Mouse (Mus musculus): ENCODE measurements at regions not wholly inside any gene's neighbourhood (a gene's known extent, or its start where the extent isn't known, plus 50 kb on each side); places are given as distances from the start of the nearest gene placed in this dataset.

- 66% methylated on average over 3 of the region's 3 CpGs for WGBS
- no peak overlapping the region for H3K27ac ChIP-seq (replicated peaks in 1 of 2; ENCODE audit: control insufficient read depth in 1 of 2, insufficient read depth in 1 of 2, low read depth in 2 of 2, low read length in 2 of 2)
Observed at GRCm38 (mm10) chr3:14952169-14952729, 66.2 kb downstream of the Car2 start.

GRCm38 (mm10) chr3:14952951-14953350 lies 66.9 kb downstream of the Car2 start:
- H3K36me3 ChIP-seq (ENCODE audit: control insufficient read depth, insufficient read depth, low read length) = no peaks in the 10 kb centered on the region
- H3K27ac ChIP-seq (replicated peaks in 1 of 2; ENCODE audit: control insufficient read depth in 1 of 2, insufficient read depth in 1 of 2, low read depth in 2 of 2, low read length in 2 of 2) = no peak overlapping the region
- no peaks in the 10 kb centered on the region for H3K27me3 ChIP-seq (ENCODE audit: control insufficient read depth, insufficient read depth, low read length)
- H3K9me3 ChIP-seq (ENCODE audit: control insufficient read depth, low read length) = no peaks in the 10 kb centered on the region
- no peak overlapping the region for H3K4me3 ChIP-seq (ENCODE audit: control insufficient read depth in 1 of 2, insufficient read depth in 1 of 2, low read depth in 1 of 2, low read length in 2 of 2)
- no peak overlapping the region for H3K4me2 ChIP-seq (ENCODE audit: low read length)
- no peak overlapping the region for H3K9ac ChIP-seq (ENCODE audit: low read length)
- no peaks in the 10 kb centered on the region for H3K4me1 ChIP-seq (ENCODE audit: control insufficient read depth in 2 of 2, insufficient read depth in 2 of 2, low read length in 2 of 2)
- 33% methylated on average over 3 of the region's 3 CpGs for WGBS
- ATAC-seq (ENCODE audit: insufficient number of reproducible peaks, insufficient read depth, low FRiP score, low read depth) = no peak

More at GRCm38 (mm10) chr3:14952169-14952729, 66.2 kb downstream of the Car2 start:
- Histone ChIP-seq H3K4me1 (ENCODE audit: control insufficient read depth in 2 of 2, insufficient read depth in 2 of 2, low read length in 2 of 2) (no peaks in the 10 kb centered on the region), H3K4me3 (ENCODE audit: control insufficient read depth in 1 of 2, insufficient read depth in 1 of 2, low read depth in 1 of 2, low read length in 2 of 2) (no peak overlapping the region), H3K9me3 (ENCODE audit: control insufficient read depth, low read length) (no peaks in the 10 kb centered on the region), H3K9ac (ENCODE audit: low read length) (no peak overlapping the region), H3K4me2 (ENCODE audit: low read length) (no peak overlapping the region), H3K27me3 (ENCODE audit: control insufficient read depth, insufficient read depth, low read length) (no peaks in the 10 kb centered on the region), H3K36me3 (ENCODE audit: control insufficient read depth, insufficient read depth, low read length) (no peaks in the 10 kb centered on the region)
- ATAC-seq (ENCODE audit: insufficient number of reproducible peaks, insufficient read depth, low FRiP score, low read depth) = no peak

DNA sequence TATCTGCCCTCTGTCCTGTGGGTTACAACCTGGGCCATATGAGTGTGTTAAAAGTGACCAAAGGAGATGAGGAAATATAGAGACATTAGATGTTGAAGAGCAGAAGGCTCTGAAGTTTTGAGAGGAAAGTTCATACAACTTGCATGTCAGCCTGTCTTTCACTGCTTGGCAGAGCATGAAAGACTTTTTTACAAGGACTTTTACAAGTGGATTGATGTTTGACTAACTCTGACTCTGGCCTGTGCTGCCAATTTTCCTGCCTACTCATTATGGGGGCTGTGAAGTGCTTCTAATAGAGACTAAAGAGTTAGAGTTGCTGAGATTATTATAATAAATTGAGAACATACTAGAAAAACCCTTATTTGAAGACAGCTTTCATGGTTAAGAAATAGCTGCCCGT lies 71.4 kb downstream of the Car2 start:
- peaks cover 2 to 3% of the 10 kb centered on the region in 2 experiments; a peak in 3 of 4 replicates for H3K4me1 ChIP-seq (ENCODE audit: control insufficient read depth in 2 of 2, insufficient read depth in 2 of 2, low read length in 2 of 2)
- no peak overlapping the region for H3K9ac ChIP-seq (ENCODE audit: low read length)
- no peak overlapping the region for H3K4me2 ChIP-seq (ENCODE audit: low read length)
- H3K27me3 ChIP-seq (ENCODE audit: control insufficient read depth, insufficient read depth, low read length) = no peaks in the 10 kb centered on the region
- H3K4me3 ChIP-seq (ENCODE audit: control insufficient read depth in 1 of 2, insufficient read depth in 1 of 2, low read depth in 1 of 2, low read length in 2 of 2) = no peak overlapping the region
- no peaks in the 10 kb centered on the region for H3K9me3 ChIP-seq (ENCODE audit: control insufficient read depth, low read length)
- 82% methylated on average over 1 of the region's 1 CpGs for WGBS
- no peaks in the 10 kb centered on the region for H3K36me3 ChIP-seq (ENCODE audit: control insufficient read depth, insufficient read depth, low read length)
- H3K27ac ChIP-seq (replicated peaks in 1 of 2; ENCODE audit: control insufficient read depth in 1 of 2, insufficient read depth in 1 of 2, low read depth in 2 of 2, low read length in 2 of 2) = no peak overlapping the region
- no peak for ATAC-seq (ENCODE audit: insufficient number of reproducible peaks, insufficient read depth, low FRiP score, low read depth)

- Histone ChIP-seq H3K4me1 (ENCODE audit: control insufficient read depth in 2 of 2, insufficient read depth in 2 of 2, low read length in 2 of 2) (peaks cover 2 to 3% of the 10 kb centered on the region in 2 experiments; a peak in 3 of 4 replicates), H3K9me3 (ENCODE audit: control insufficient read depth, low read length) (no peaks in the 10 kb centered on the region), H3K4me3 (ENCODE audit: control insufficient read depth in 1 of 2, insufficient read depth in 1 of 2, low read depth in 1 of 2, low read length in 2 of 2) (no peak overlapping the region), H3K27ac (replicated peaks in 1 of 2; ENCODE audit: control insufficient read depth in 1 of 2, insufficient read depth in 1 of 2, low read depth in 2 of 2, low read length in 2 of 2) (no peak overlapping the region), H3K27me3 (ENCODE audit: control insufficient read depth, insufficient read depth, low read length) (no peaks in the 10 kb centered on the region), H3K9ac (ENCODE audit: low read length) (no peak overlapping the region), H3K36me3 (ENCODE audit: control insufficient read depth, insufficient read depth, low read length) (no peaks in the 10 kb centered on the region), H3K4me2 (ENCODE audit: low read length) (no peak overlapping the region)
- WGBS = 48% methylated on average over 1 of the region's 1 CpGs
- no peak for ATAC-seq (ENCODE audit: insufficient number of reproducible peaks, insufficient read depth, low FRiP score, low read depth)
Observed at GRCm38 (mm10) chr3:14958277-14958676, 72.2 kb downstream of the Car2 start.

GRCm38 (mm10) chr3:14959586-14959985 lies 73.5 kb downstream of the Car2 start:
- Histone ChIP-seq H3K4me1 (ENCODE audit: control insufficient read depth in 2 of 2, insufficient read depth in 2 of 2, low read length in 2 of 2) (peaks cover 2 to 3% of the 10 kb centered on the region in 2 experiments; a peak in 3 of 4 replicates), H3K27ac (replicated peaks in 1 of 2; ENCODE audit: control insufficient read depth in 1 of 2, insufficient read depth in 1 of 2, low read depth in 2 of 2, low read length in 2 of 2) (no peak overlapping the region), H3K9me3 (ENCODE audit: control insufficient read depth, low read length) (no peaks in the 10 kb centered on the region), H3K36me3 (ENCODE audit: control insufficient read depth, insufficient read depth, low read length) (no peaks in the 10 kb centered on the region), H3K4me3 (ENCODE audit: control insufficient read depth in 1 of 2, insufficient read depth in 1 of 2, low read depth in 1 of 2, low read length in 2 of 2) (no peak overlapping the region), H3K4me2 (ENCODE audit: low read length) (no peak overlapping the region), H3K9ac (ENCODE audit: low read length) (no peak overlapping the region), H3K27me3 (ENCODE audit: control insufficient read depth, insufficient read depth, low read length) (no peaks in the 10 kb centered on the region)
- ATAC-seq (ENCODE audit: insufficient number of reproducible peaks, insufficient read depth, low FRiP score, low read depth) = no peak
- WGBS = 11% methylated on average over 1 of the region's 1 CpGs

DNA sequence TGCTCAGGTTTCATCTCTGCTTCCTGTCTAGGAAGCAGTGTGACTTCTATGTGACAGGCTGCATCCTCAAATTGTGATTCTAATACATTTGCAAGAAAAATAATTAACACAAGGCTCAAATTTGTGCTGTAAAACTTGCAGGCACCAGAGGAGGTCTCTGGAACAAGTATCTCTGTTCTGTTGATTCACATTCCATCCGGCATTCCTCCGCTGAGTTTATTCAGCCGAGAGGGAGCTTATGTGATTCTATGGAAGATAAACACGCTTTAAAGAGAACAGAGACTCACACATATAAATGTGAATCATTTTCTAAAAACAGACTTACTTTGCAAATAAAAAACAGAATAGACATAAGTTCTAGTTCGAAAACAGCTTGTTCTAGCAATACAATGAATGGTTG lies 78.7 kb downstream of the Car2 start:
- no peaks in the 10 kb centered on the region for H3K4me1 ChIP-seq (ENCODE audit: control insufficient read depth in 2 of 2, insufficient read depth in 2 of 2, low read length in 2 of 2)
- no peaks in the 10 kb centered on the region for H3K27me3 ChIP-seq (ENCODE audit: control insufficient read depth, insufficient read depth, low read length)
- no peaks in the 10 kb centered on the region for H3K36me3 ChIP-seq (ENCODE audit: control insufficient read depth, insufficient read depth, low read length)
- H3K27ac ChIP-seq (replicated peaks in 1 of 2; ENCODE audit: control insufficient read depth in 1 of 2, insufficient read depth in 1 of 2, low read depth in 2 of 2, low read length in 2 of 2) = no peak overlapping the region
- no peak overlapping the region for H3K4me2 ChIP-seq (ENCODE audit: low read length)
- 55% methylated on average over 5 of the region's 5 CpGs for WGBS
- ATAC-seq (ENCODE audit: insufficient number of reproducible peaks, insufficient read depth, low FRiP score, low read depth) = no peak
- no peak overlapping the region for H3K9ac ChIP-seq (ENCODE audit: low read length)
- no peaks in the 10 kb centered on the region for H3K9me3 ChIP-seq (ENCODE audit: control insufficient read depth, low read length)
- H3K4me3 ChIP-seq (ENCODE audit: control insufficient read depth in 1 of 2, insufficient read depth in 1 of 2, low read depth in 1 of 2, low read length in 2 of 2) = no peak overlapping the region

- no peaks in the 10 kb centered on the region for H3K9me3 ChIP-seq (ENCODE audit: control insufficient read depth, low read length)
- H3K27me3 ChIP-seq (ENCODE audit: control insufficient read depth, insufficient read depth, low read length) = no peaks in the 10 kb centered on the region
- WGBS = 47% methylated on average over 5 of the region's 5 CpGs
- no peak overlapping the region for H3K27ac ChIP-seq (replicated peaks in 1 of 2; ENCODE audit: control insufficient read depth in 1 of 2, insufficient read depth in 1 of 2, low read depth in 2 of 2, low read length in 2 of 2)
- no peak overlapping the region for H3K4me2 ChIP-seq (ENCODE audit: low read length)
- no peak overlapping the region for H3K9ac ChIP-seq (ENCODE audit: low read length)
- no peak overlapping the region for H3K4me3 ChIP-seq (ENCODE audit: control insufficient read depth in 1 of 2, insufficient read depth in 1 of 2, low read depth in 1 of 2, low read length in 2 of 2)
- no peak for ATAC-seq (ENCODE audit: insufficient number of reproducible peaks, insufficient read depth, low FRiP score, low read depth)
- no peaks in the 10 kb centered on the region for H3K4me1 ChIP-seq (ENCODE audit: control insufficient read depth in 2 of 2, insufficient read depth in 2 of 2, low read length in 2 of 2)
- H3K36me3 ChIP-seq (ENCODE audit: control insufficient read depth, insufficient read depth, low read length) = no peaks in the 10 kb centered on the region
Observed at GRCm38 (mm10) chr3:14965438-14966044, 79.5 kb downstream of the Car2 start.

- 78% methylated on average over 5 of the region's 5 CpGs for WGBS
- no peak overlapping the region for H3K27ac ChIP-seq (replicated peaks in 1 of 2; ENCODE audit: control insufficient read depth in 1 of 2, insufficient read depth in 1 of 2, low read depth in 2 of 2, low read length in 2 of 2)
- no peak overlapping the region for H3K4me3 ChIP-seq (ENCODE audit: control insufficient read depth in 1 of 2, insufficient read depth in 1 of 2, low read depth in 1 of 2, low read length in 2 of 2)
- H3K36me3 ChIP-seq (ENCODE audit: control insufficient read depth, insufficient read depth, low read length) = no peaks in the 10 kb centered on the region
- no peak for ATAC-seq (ENCODE audit: insufficient number of reproducible peaks, insufficient read depth, low FRiP score, low read depth)
- H3K4me2 ChIP-seq (ENCODE audit: low read length) = no peak overlapping the region
- H3K27me3 ChIP-seq (ENCODE audit: control insufficient read depth, insufficient read depth, low read length) = no peaks in the 10 kb centered on the region
- no peaks in the 10 kb centered on the region for H3K9me3 ChIP-seq (ENCODE audit: control insufficient read depth, low read length)
- no peak overlapping the region for H3K9ac ChIP-seq (ENCODE audit: low read length)
- no peaks in the 10 kb centered on the region for H3K4me1 ChIP-seq (ENCODE audit: control insufficient read depth in 2 of 2, insufficient read depth in 2 of 2, low read length in 2 of 2)
Observed at GRCm38 (mm10) chr3:14967235-14967634, 81.2 kb downstream of the Car2 start.

Data from heart, embryonic 14.5 days (tissue).